Mouse (Mus musculus) right cerebral cortex, adult 18-20 months (tissue): ENCODE measurements around the gene Emilin1.
A peak's percentile ranks its signal among the peaks of the same experiment; 100 is the strongest.

Experiments used
- DNase-seq: peaks from one replicate; pipeline ENCODE4 v3.0.0; 2022; ENCODE audit warnings: mixed read lengths

The Emilin1 gene

GRCm38 (mm10) chr5:30908426-30909299, 4.5 kb upstream of the Emilin1 start:
- DNase-seq, result no peak

- DNase-seq, result no peak
Observed at GRCm38 (mm10) chr5:30909300-30909659, 3.9 kb upstream of the Emilin1 start.

- no peak for DNase-seq
Observed at GRCm38 (mm10) chr5:30909863-30910262, 3.3 kb upstream of the Emilin1 start.

GRCm38 (mm10) chr5:30910481-30910880, 2.7 kb upstream of the Emilin1 start:
- DNase-seq, result no peak

GRCm38 (mm10) chr5:30912156-30912555, 1.0 kb upstream of the Emilin1 start:
- no peak for DNase-seq

- DNase-seq, result no peak
Observed at GRCm38 (mm10) chr5:30914101-30914635, 966 bp downstream of the Emilin1 start.

GRCm38 (mm10) chr5:30914849-30915248, 1.6 kb downstream of the Emilin1 start:
- DNase-seq, result no peak

- no peak for DNase-seq
Observed at GRCm38 (mm10) chr5:30915456-30915855, 2.3 kb downstream of the Emilin1 start.

GRCm38 (mm10) chr5:30915974-30916433, 2.8 kb downstream of the Emilin1 start:
- peak; percentile 94 for DNase-seq

GRCm38 (mm10) chr5:30916841-30917240, 3.6 kb downstream of the Emilin1 start:
- DNase-seq, result no peak

GRCm38 (mm10) chr5:30917348-30917747, 4.1 kb downstream of the Emilin1 start:
- DNase-seq, result no peak

GRCm38 (mm10) chr5:30917891-30918670, 4.9 kb downstream of the Emilin1 start:
- DNase-seq, result no peak

GRCm38 (mm10) chr5:30918691-30919090, 5.5 kb downstream of the Emilin1 start:
- no peak for DNase-seq

- DNase-seq, result no peak
Observed at GRCm38 (mm10) chr5:30919831-30920614, 6.8 kb downstream of the Emilin1 start.

- no peak for DNase-seq
Observed at GRCm38 (mm10) chr5:30920621-30921020, 7.4 kb downstream of the Emilin1 start.

- DNase-seq, result peak; percentile 86
Observed at GRCm38 (mm10) chr5:30921256-30922033, 8.2 kb downstream of the Emilin1 start, which contains the start of gene Khk. TSS of gene Khk (plus strand) at chr5:30921431.

- DNase-seq, result no peak
Observed at GRCm38 (mm10) chr5:30922581-30923041, 9.4 kb downstream of the Emilin1 start.

- DNase-seq, result no peak
Observed at GRCm38 (mm10) chr5:30923119-30923518, 9.9 kb downstream of the Emilin1 start.

- no peak for DNase-seq
Observed at GRCm38 (mm10) chr5:30924614-30925013, 11.4 kb downstream of the Emilin1 start.

GRCm38 (mm10) chr5:30925217-30925616, 12.0 kb downstream of the Emilin1 start:
- DNase-seq, result no peak

- DNase-seq, result no peak
Observed at GRCm38 (mm10) chr5:30926073-30926472, 12.9 kb downstream of the Emilin1 start.
